Mouse (Mus musculus): ENCODE measurements at regions not wholly inside any gene's neighbourhood (a gene's known extent, or its start where the extent isn't known, plus 50 kb on each side); places are given as distances from the start of the nearest gene placed in this dataset.

DNA sequence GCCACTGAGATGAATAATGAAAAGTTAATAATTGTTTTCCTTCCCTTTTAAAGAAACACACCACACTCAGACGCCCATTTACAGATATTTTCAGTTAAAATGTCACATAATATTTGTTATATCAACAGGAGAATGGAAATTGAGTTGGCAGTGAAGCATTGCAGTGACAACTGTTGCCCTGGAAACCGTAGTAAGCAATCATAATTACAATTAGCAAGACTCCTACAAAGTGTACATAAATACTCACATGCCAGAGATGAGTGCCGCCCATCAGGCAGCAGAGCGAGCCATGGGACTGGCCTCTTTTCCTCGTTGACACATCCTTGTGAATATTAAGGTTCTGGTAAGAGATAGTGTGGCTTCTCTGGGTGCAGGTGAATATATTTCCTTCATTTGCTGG, 129.6 kb upstream of the Kif2a start:
- TF ChIP-seq EP300 (IDR thresholded peaks at IDR 0.05; ENCODE audit: low read depth) (no peak), CTCF (IDR thresholded peaks at IDR 0.05; ENCODE audit: low read depth) (no peak)
